Mouse (Mus musculus) small intestine, adult 2 months (tissue): ENCODE measurements around the gene Tprgl.

Experiments
- CTCF ChIP-seq: fragments of 200-500 bp; IDR thresholded peaks from 2 replicates; pipeline ENCODE4 v1.5.1; 2012; ENCODE audit warnings: low read depth, mild to moderate bottlenecking, control low read depth, inconsistent platforms, low read length, moderate library complexity, mixed read lengths; ENCODE audit not compliant: insufficient replicate concordance, insufficient read length; ENCODE audit errors: extremely low read depth
- POLR2A ChIP-seq: fragments of 200-500 bp; IDR thresholded peaks from 2 replicates; pipeline ENCODE4 v1.6.1; 2012; ENCODE audit warnings: low read depth, mild to moderate bottlenecking, control low read depth, inconsistent platforms, low read length, moderate library complexity

DNA sequence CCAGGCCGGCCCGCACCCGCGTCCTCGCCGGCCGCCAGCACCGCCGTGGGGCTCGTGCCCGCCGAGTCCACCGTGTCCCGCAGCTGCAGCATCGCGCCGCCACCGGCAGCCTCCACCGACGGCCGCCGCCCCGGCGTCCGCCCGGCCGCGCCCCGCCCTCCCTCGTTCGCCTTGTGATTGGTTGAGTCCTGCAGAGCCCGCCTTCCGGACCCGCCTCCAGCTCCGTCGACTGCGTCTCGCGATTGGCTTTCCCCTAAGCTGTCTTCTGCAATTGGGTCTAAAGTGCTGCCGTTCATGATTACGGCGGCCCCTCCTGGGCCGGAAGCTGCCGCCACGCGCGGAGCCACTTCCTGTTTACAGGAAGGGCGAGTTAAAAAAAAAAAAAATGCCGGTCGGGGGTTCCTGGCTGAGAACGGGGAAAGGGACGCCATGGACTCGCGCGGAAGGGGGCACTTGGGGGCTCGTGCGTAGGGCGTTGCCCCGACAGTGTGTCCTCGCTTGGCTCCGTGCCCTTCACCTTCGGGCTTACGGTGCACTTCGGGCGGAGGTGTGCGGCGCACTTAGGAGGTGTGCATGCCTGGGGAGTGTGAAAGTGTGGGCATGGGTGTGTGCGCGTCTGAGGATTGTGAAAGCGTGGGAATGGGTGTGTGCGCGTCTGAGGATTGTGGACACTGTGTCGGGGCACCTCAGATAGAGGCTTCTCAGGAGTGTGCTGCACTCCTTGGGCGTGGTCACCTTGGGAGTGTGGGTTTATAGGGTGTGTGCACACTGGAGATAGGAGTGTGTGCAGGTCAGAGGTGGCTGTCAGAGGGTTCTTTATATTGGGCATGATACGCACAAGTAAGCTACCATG lies at the start of gene Tprgl:
- 0 out of 2 replicates have a peak, but pooled peaks have one; percentile 6 for TF ChIP-seq CTCF
- TF ChIP-seq POLR2A = peak; percentile 59; the same call in 1 of the 2 replicates
